Mouse (Mus musculus) hindbrain, embryonic 10.5 days (tissue): ENCODE measurements around the gene Cntnap5b. TPM values are rescaled to one million over a fixed set of nuclear protein-coding genes. Genes with fewer than 3 reads are reported as not detected.

Source experiments
- DNase-seq: peaks from one replicate; pipeline ENCODE4 v3.0.0-alpha.2; 2017; ENCODE audit warnings: low spot score
- H3K27ac ChIP-seq: fragments of 300-500 bp; sonication (generic); 2 replicates; pipeline ENCODE4 v1.5.1; 2016; ENCODE audit warnings: mild to moderate bottlenecking, moderate library complexity
- H3K27me3 ChIP-seq: fragments of 300-500 bp; sonication (generic); 2 replicates; pipeline ENCODE4 v1.6.1; 2016; ENCODE audit warnings: mild to moderate bottlenecking; ENCODE audit not compliant: poor library complexity, insufficient read depth, severe bottlenecking
- H3K36me3 ChIP-seq: fragments of 300-500 bp; sonication (generic); 2 replicates; pipeline ENCODE4 v1.6.1; 2016; ENCODE audit warnings: mild to moderate bottlenecking, moderate library complexity
- H3K4me1 ChIP-seq: fragments of 300-500 bp; sonication (generic); replicated peaks from 2 replicates; pipeline ENCODE4 v1.6.1; 2016; ENCODE audit warnings: mild to moderate bottlenecking
- H3K4me3 ChIP-seq: fragments of 300-500 bp; sonication (generic); 2 replicates; pipeline ENCODE4 v1.5.1; 2016; ENCODE audit warnings: mild to moderate bottlenecking, moderate library complexity
- H3K9me3 ChIP-seq: fragments of 300-500 bp; sonication (generic); 2 replicates; pipeline ENCODE4 v1.6.1; 2016; ENCODE audit warnings: mild to moderate bottlenecking, moderate library complexity
- WGBS: fragments of 180-500 bp; shearing (Covaris S2); methylation state at CpG from one replicate; pipeline ENCODE4 v1.1.7; 2016; 5-methylcytosine and 5-hydroxymethylcytosine counted together
- polyA plus RNA-seq: library from polyadenylated mRNA; unstranded; fragments of >200 nt; fragmentation: Nextera tagmentation; extraction: Ambion mirVana; gene quantifications from 2 replicates; pipeline ENCODE4 v1.2.1, GENCODE M21; 2016

Cntnap5b gene
- polyA plus RNA-seq, 1 experiment from 2014 or later = not detected

GRCm38 (mm10) chr1:100331066-100331465 lies 558.5 kb downstream of the Cntnap5b start:
- H3K9me3 ChIP-seq = no peaks in the 10 kb centered on the region
- no peak overlapping the region for H3K27ac ChIP-seq
- H3K36me3 ChIP-seq = no peaks in the 10 kb centered on the region
- 85% methylated on average over 3 of the region's 3 CpGs for WGBS
- DNase-seq = no peak
- no peak overlapping the region for H3K4me3 ChIP-seq
- no peaks in the 10 kb centered on the region for H3K27me3 ChIP-seq
- H3K4me1 ChIP-seq = no peaks in the 10 kb centered on the region

GRCm38 (mm10) chr1:100369415-100370113 lies 597.0 kb downstream of the Cntnap5b start:
- H3K4me1 ChIP-seq = peaks cover 9% of the 10 kb centered on the region
- H3K27ac ChIP-seq = no peak overlapping the region
- 81% methylated on average over 5 of the region's 5 CpGs for WGBS
- H3K27me3 ChIP-seq = no peaks in the 10 kb centered on the region
- no peak for DNase-seq
- no peaks in the 10 kb centered on the region for H3K36me3 ChIP-seq
- no peak overlapping the region for H3K4me3 ChIP-seq
- H3K9me3 ChIP-seq = no peaks in the 10 kb centered on the region

GRCm38 (mm10) chr1:100386252-100386651 lies 613.7 kb downstream of the Cntnap5b start:
- Histone ChIP-seq H3K27me3 (no peaks in the 10 kb centered on the region), H3K9me3 (no peaks in the 10 kb centered on the region), H3K4me3 (no peak overlapping the region), H3K36me3 (no peaks in the 10 kb centered on the region), H3K4me1 (no peaks in the 10 kb centered on the region), H3K27ac (no peak overlapping the region)
- WGBS = 88% methylated on average over 1 of the region's 1 CpGs
- DNase-seq = no peak

- Histone ChIP-seq H3K27ac (no peak overlapping the region), H3K9me3 (no peaks in the 10 kb centered on the region), H3K4me1 (no peaks in the 10 kb centered on the region), H3K36me3 (no peaks in the 10 kb centered on the region), H3K27me3 (no peaks in the 10 kb centered on the region), H3K4me3 (no peak overlapping the region)
- no peak for DNase-seq
Observed at GRCm38 (mm10) chr1:100394034-100394433, 621.5 kb downstream of the Cntnap5b start.

- Histone ChIP-seq H3K4me1 (no peaks in the 10 kb centered on the region), H3K27ac (no peak overlapping the region)
- no peak for DNase-seq
Observed at GRCm38 (mm10) chr1:100416658-100417224, 644.2 kb downstream of the Cntnap5b start.

GRCm38 (mm10) chr1:100430038-100430774 lies 657.6 kb downstream of the Cntnap5b start:
- no peaks in the 10 kb centered on the region for H3K27me3 ChIP-seq
- no peaks in the 10 kb centered on the region for H3K4me1 ChIP-seq
- WGBS = 91% methylated on average over 1 of the region's 1 CpGs
- no peak overlapping the region for H3K27ac ChIP-seq
- no peaks in the 10 kb centered on the region for H3K9me3 ChIP-seq
- no peak overlapping the region for H3K4me3 ChIP-seq
- no peak for DNase-seq
- no peaks in the 10 kb centered on the region for H3K36me3 ChIP-seq

More at GRCm38 (mm10) chr1:100416658-100417224, 644.2 kb downstream of the Cntnap5b start:
- Histone ChIP-seq H3K9me3 (no peaks in the 10 kb centered on the region), H3K4me3 (no peak overlapping the region), H3K27me3 (no peaks in the 10 kb centered on the region), H3K36me3 (no peaks in the 10 kb centered on the region)

- Histone ChIP-seq H3K4me1 (no peaks in the 10 kb centered on the region), H3K4me3 (no peak overlapping the region), H3K9me3 (no peaks in the 10 kb centered on the region), H3K27ac (no peak overlapping the region), H3K36me3 (no peaks in the 10 kb centered on the region), H3K27me3 (no peaks in the 10 kb centered on the region)
- no peak for DNase-seq
- WGBS = 91% methylated on average over 2 of the region's 2 CpGs
Observed at GRCm38 (mm10) chr1:100463877-100464276, 691.3 kb downstream of the Cntnap5b start.

- H3K36me3 ChIP-seq = no peaks in the 10 kb centered on the region
- H3K9me3 ChIP-seq = no peaks in the 10 kb centered on the region
- WGBS = 62% methylated on average over 1 of the region's 1 CpGs
- H3K4me1 ChIP-seq = no peaks in the 10 kb centered on the region
- no peaks in the 10 kb centered on the region for H3K27me3 ChIP-seq
- H3K4me3 ChIP-seq = no peak overlapping the region
- DNase-seq = no peak
- no peak overlapping the region for H3K27ac ChIP-seq
Observed at GRCm38 (mm10) chr1:100465226-100465625, 692.7 kb downstream of the Cntnap5b start.

GRCm38 (mm10) chr1:100467595-100467994 lies 695.0 kb downstream of the Cntnap5b start:
- DNase-seq = no peak
- no peak overlapping the region for H3K4me3 ChIP-seq
- no peaks in the 10 kb centered on the region for H3K9me3 ChIP-seq
- whole genome bisulfite sequencing = 90% methylated on average over 1 of the region's 1 CpGs
- H3K4me1 ChIP-seq = no peaks in the 10 kb centered on the region
- H3K36me3 ChIP-seq = no peaks in the 10 kb centered on the region
- H3K27me3 ChIP-seq = no peaks in the 10 kb centered on the region
- H3K27ac ChIP-seq = no peak overlapping the region

- no peak for DNase-seq
- Histone ChIP-seq H3K27me3 (no peaks in the 10 kb centered on the region), H3K4me1 (no peaks in the 10 kb centered on the region), H3K36me3 (no peaks in the 10 kb centered on the region), H3K9me3 (no peaks in the 10 kb centered on the region), H3K4me3 (no peak overlapping the region), H3K27ac (no peak overlapping the region)
Observed at GRCm38 (mm10) chr1:100509866-100510265, 737.3 kb downstream of the Cntnap5b start.
